Comparison of ENCODE assay signal across 12 mouse cellular contexts in genomic region chr1:64374286-64375071, GRCm38 (mm10).
DNase-seq lines count a peak whose midpoint lies in the region; ATAC-seq lines count a peak whose summit lies in the region.
"Had no signal": no experiment of that assay in that cellular context is flagged by ENCODE, and none has a peak within 500 bp of the region (broad histone marks: within the 10 kb centered on the region; RNA-seq: fewer than 3 reads in every experiment).

No protein-coding gene starts in this region.

- ATAC-seq in embryonic facial prominence, embryonic 14.5 days (ENCODE audit: low read depth): no peak
- peak; percentile 64 for ATAC-seq in liver, embryonic 16.5 days (ENCODE audit: low read depth)
- ATAC-seq in intestine, embryonic 15.5 days: no peak
- ATAC-seq in forebrain, embryonic 14.5 days: no peak
- ATAC-seq: inflammation-experienced regulatory T-cells, adult 6 months had no signal

- H3K4me1 ChIP-seq in embryonic facial prominence, embryonic 14.5 days (ENCODE audit: control insufficient read depth, insufficient read depth, low read length): no peaks in the 10 kb centered on the region
- no peaks in the 10 kb centered on the region for H3K4me1 ChIP-seq in liver, embryonic 16.5 days (ENCODE audit: control insufficient read depth, low read depth, low read length)
- no peaks in the 10 kb centered on the region for H3K4me1 ChIP-seq in intestine, embryonic 15.5 days (replicated peaks)
- no peaks in the 10 kb centered on the region for H3K4me1 ChIP-seq in forebrain, embryonic 14.5 days (ENCODE audit: control insufficient read depth, insufficient read depth, low read length)
- H3K4me1 ChIP-seq: lung, embryonic 15.5 days had no signal

- 46% methylated on average over 13 of the region's 13 CpGs for WGBS in embryonic facial prominence, embryonic 14.5 days
- 55% methylated on average over 13 of the region's 13 CpGs for WGBS in liver, embryonic 16.5 days (ENCODE audit: insufficient replicate concordance)
- WGBS in intestine, embryonic 15.5 days: 54% methylated on average over 13 of the region's 13 CpGs
- WGBS in forebrain, embryonic 14.5 days: 86% methylated on average over 13 of the region's 13 CpGs

- DNase-seq in gastrocnemius, adult 18-20 months (ENCODE audit: low spot score): peak; percentile 3
- DNase-seq in gastrocnemius, adult 8-10 months (ENCODE audit: low spot score in 2 of 2): no peak
- DNase-seq in 3T3-L1 (ENCODE audit: low read depth, low spot score): peak; percentile 72
- peak; percentile 35 for DNase-seq in embryonic facial prominence, embryonic 14.5 days (ENCODE audit: low spot score)
- DNase-seq in forebrain, embryonic 14.5 days (ENCODE audit: low spot score): no peak
- no peak for DNase-seq in frontal cortex, postnatal 10 days (ENCODE audit: low spot score in 2 of 2)
- DNase-seq: cerebellum, adult 18-20 months had no signal

- H3K4me2 ChIP-seq in embryonic facial prominence, embryonic 14.5 days (ENCODE audit: low read depth, low read length): no peak overlapping the region
- no peak overlapping the region for H3K4me2 ChIP-seq in liver, embryonic 16.5 days (ENCODE audit: low read depth, low read length)
- H3K4me2 ChIP-seq in intestine, embryonic 15.5 days (replicated peaks): no peak overlapping the region
- H3K4me2 ChIP-seq in forebrain, embryonic 14.5 days (ENCODE audit: low read length): no peak overlapping the region
- H3K4me2 ChIP-seq: lung, embryonic 15.5 days had no signal

- no peak overlapping the region for H3K9ac ChIP-seq in embryonic facial prominence, embryonic 14.5 days (ENCODE audit: low read depth, low read length)
- no peak overlapping the region for H3K9ac ChIP-seq in liver, embryonic 16.5 days (ENCODE audit: low read depth, low read length)
- no peak overlapping the region for H3K9ac ChIP-seq in intestine, embryonic 15.5 days
- no peak overlapping the region for H3K9ac ChIP-seq in forebrain, embryonic 14.5 days (ENCODE audit: low read length)
- H3K9ac ChIP-seq: lung, embryonic 15.5 days had no signal

- H3K27me3 ChIP-seq in embryonic facial prominence, embryonic 14.5 days (replicated peaks; ENCODE audit: control insufficient read depth, insufficient read depth, low read length): no peaks in the 10 kb centered on the region
- H3K27me3 ChIP-seq in liver, embryonic 16.5 days (ENCODE audit: control insufficient read depth, insufficient read depth, low read depth, low read length): no peaks in the 10 kb centered on the region
- no peaks in the 10 kb centered on the region for H3K27me3 ChIP-seq in intestine, embryonic 15.5 days (replicated peaks)
- no peaks in the 10 kb centered on the region for H3K27me3 ChIP-seq in forebrain, embryonic 14.5 days (replicated peaks; ENCODE audit: control insufficient read depth, insufficient read depth, low read length)
- H3K27me3 ChIP-seq: CH12.LX; lung, embryonic 15.5 days had no signal

- H3K4me3 ChIP-seq in embryonic facial prominence, embryonic 14.5 days (ENCODE audit: low read depth, low read length): no peak overlapping the region
- H3K4me3 ChIP-seq in liver, embryonic 16.5 days (ENCODE audit: low read depth, low read length): no peak overlapping the region
- H3K4me3 ChIP-seq in intestine, embryonic 15.5 days (replicated peaks): no peak overlapping the region
- no peak overlapping the region for H3K4me3 ChIP-seq in forebrain, embryonic 14.5 days (ENCODE audit: low read depth, low read length)
- H3K4me3 ChIP-seq: lung, embryonic 15.5 days had no signal

- H3K36me3 ChIP-seq in embryonic facial prominence, embryonic 14.5 days (ENCODE audit: control insufficient read depth, insufficient read depth, low read length): no peaks in the 10 kb centered on the region
- no peaks in the 10 kb centered on the region for H3K36me3 ChIP-seq in liver, embryonic 16.5 days (ENCODE audit: control insufficient read depth, insufficient read depth)
- no peaks in the 10 kb centered on the region for H3K36me3 ChIP-seq in intestine, embryonic 15.5 days
- H3K36me3 ChIP-seq in forebrain, embryonic 14.5 days (ENCODE audit: control insufficient read depth, insufficient read depth, low read length): no peaks in the 10 kb centered on the region
- H3K36me3 ChIP-seq: lung, embryonic 15.5 days had no signal

- H3K27ac ChIP-seq in embryonic facial prominence, embryonic 14.5 days (replicated peaks; ENCODE audit: low read depth, low read length): no peak overlapping the region
- no peak overlapping the region for H3K27ac ChIP-seq in liver, embryonic 16.5 days (ENCODE audit: low read length)
- no peak overlapping the region for H3K27ac ChIP-seq in intestine, embryonic 15.5 days
- H3K27ac ChIP-seq in forebrain, embryonic 14.5 days (ENCODE audit: low read depth, low read length): no peak overlapping the region
- H3K27ac ChIP-seq: lung, embryonic 15.5 days had no signal

- H3K9me3 ChIP-seq in embryonic facial prominence, embryonic 14.5 days (ENCODE audit: control insufficient read depth, low read length): no peaks in the 10 kb centered on the region
- H3K9me3 ChIP-seq in liver, embryonic 16.5 days (replicated peaks; ENCODE audit: control insufficient read depth, low read length): no peaks in the 10 kb centered on the region; the same call in 1 of the 2 replicates
- no peaks in the 10 kb centered on the region for H3K9me3 ChIP-seq in intestine, embryonic 15.5 days
- no peaks in the 10 kb centered on the region for H3K9me3 ChIP-seq in forebrain, embryonic 14.5 days (replicated peaks; ENCODE audit: control insufficient read depth, low read length)
- H3K9me3 ChIP-seq: lung, embryonic 15.5 days had no signal

Comparison
In these comparisons a context has a peak if more than half of its experiments do, and no peak if none do; other contexts are left out.
1. DNase-seq: peak in gastrocnemius, adult 18-20 months (single experiment), 3T3-L1 (single experiment) and embryonic facial prominence, embryonic 14.5 days (single experiment); none in gastrocnemius, adult 8-10 months (0 of 2), forebrain, embryonic 14.5 days (single experiment) and frontal cortex, postnatal 10 days (0 of 2).